Mouse (Mus musculus): Measurements from ENCODE around the gene Pitpnc1. TPM values are rescaled to one million over a fixed set of nuclear protein-coding genes. Genes with fewer than 3 reads are reported as not detected.
A peak's percentile ranks its signal among the peaks of the same experiment; 100 is the strongest.

Pitpnc1 gene
- polyA plus RNA-seq, 1 experiment from 2014 or later, result 36.1 TPM

DNA sequence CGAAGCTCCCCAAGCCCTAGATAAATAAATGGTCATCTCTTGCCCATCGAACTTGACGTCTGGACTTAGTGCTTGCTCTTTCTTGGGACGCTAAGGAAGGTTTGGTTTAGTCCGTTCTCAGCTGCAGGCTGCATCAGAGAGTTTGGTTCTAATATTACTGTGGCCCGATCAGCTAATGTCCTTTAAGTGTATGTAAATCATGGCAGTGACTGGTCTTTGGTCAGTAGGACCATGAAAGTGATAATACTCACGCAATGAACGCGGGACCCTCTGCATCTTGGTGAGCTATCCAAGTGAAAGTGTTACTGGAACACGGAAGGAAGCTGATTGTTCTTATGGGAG is 9.3 kb upstream of the Pitpnc1 start:
- Histone ChIP-seq H3K27ac (peak overlapping the region; percentile 59), H3K4me3 (peak overlapping the region; percentile 97)
- no peak for ATAC-seq

DNA sequence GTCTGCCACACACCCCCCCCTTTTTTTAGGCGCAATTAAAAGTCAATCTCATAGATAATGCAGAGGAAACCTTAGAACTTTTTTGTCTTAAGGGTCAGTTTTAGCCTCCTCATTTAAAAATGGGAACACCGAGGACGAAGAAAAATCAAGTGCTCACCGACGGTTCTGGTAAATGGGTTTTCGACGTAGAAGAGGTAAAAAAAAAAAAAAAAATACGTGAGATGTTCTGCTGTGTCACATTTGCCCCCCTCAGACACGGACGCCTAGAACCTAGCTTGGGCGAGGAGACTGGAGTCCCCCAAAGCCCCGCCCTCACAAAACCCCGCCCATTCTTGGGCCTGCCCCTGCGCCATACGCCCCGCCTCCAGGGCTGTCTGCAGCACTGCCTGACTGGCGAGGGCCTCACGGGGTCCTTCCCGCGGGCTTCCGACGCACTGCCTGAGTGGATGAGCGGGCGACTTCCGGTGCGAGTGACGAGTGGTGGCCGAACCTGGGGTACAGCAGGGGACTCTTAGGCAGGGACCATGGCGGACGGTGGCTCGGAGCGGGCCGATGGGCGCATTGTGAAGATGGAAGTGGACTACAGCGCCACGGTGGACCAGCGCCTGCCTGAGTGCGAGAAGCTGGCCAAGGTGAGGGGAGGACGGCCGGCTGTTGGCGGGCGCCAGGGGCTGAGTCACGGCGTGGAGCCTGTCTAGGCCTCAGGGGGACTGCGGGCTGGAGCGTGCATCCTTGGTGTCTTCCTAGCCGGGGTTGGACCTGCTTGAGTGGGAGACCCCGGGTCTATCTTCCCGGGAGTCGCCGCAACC is 8.8 kb upstream of the Pitpnc1 start, which contains the start of gene Psmd12:
Gene Psmd12, plus strand, starts transcription at position 432 of the 809 bp plus-strand sequence.
- 0 out of 2 replicates have a peak, but pooled peaks cover 3% of the 10 kb centered on the region for H3K36me3 ChIP-seq (ENCODE audit: poor library complexity, severe bottlenecking)
- H3K9ac ChIP-seq, result peak within 1 kb of the TSS; percentile 97
- peak within 1 kb of the TSS; percentile 59 for H3K27ac ChIP-seq
- H3K4me2 ChIP-seq, result peak within 1 kb of the TSS; percentile 99
- H3K27me3 ChIP-seq, result no peaks in the 10 kb centered on the region
- WGBS, result under 1% methylated on average over 51 of the region's 51 CpGs
- no peaks in the 10 kb centered on the region for H3K9me3 ChIP-seq (replicated peaks)
- peak; percentile 100 for ATAC-seq
- peak within 1 kb of the TSS; percentile 97 for H3K4me3 ChIP-seq
- H3K4me1 ChIP-seq, result peaks cover 19% of the 10 kb centered on the region

More for the DNA sequence above, 9.3 kb upstream of the Pitpnc1 start:
- peak overlapping the region; percentile 99 for H3K4me2 ChIP-seq
- no peaks in the 10 kb centered on the region for H3K9me3 ChIP-seq (replicated peaks)
- H3K4me1 ChIP-seq, result peaks cover 19% of the 10 kb centered on the region
- H3K9ac ChIP-seq, result peak overlapping the region; percentile 97
- no peaks in the 10 kb centered on the region for H3K27me3 ChIP-seq
- peaks cover 5% of the 10 kb centered on the region; the same call in 1 of the 2 replicates for H3K36me3 ChIP-seq (ENCODE audit: poor library complexity, severe bottlenecking)
- WGBS, result 2% methylated on average over 10 of the region's 10 CpGs

DNA sequence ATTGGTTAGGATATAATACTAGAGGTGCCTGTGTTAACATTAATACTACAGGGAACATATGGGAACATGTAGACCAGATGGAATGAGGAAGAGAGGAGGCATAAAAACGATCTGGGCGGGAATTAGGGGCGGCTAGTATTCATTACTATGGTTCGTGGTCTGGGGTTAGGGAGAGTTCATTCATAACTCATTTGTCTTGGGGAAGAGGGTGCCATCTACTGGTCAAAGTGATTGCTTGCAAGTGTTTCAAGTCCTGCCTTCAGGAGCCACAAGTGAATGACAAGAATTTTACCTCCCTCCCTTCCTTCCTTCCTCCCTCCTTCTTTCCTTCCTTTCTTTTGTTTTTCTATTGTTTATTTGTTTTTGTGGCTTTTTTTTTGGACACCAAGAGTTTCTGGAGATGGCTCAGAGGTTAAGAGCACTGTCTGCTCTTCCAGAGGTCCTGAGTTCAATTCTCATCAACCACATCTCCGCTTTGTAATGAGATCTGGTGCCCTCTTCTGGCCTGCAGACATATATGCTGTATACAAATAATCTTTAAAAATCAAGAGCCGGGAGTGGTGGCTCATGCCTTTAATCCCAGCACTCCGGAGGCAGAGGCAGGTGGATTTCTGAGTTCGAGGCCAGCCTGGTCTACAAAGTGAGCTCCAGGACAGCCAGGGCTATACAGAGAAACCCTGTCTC is 2.8 kb upstream of the Pitpnc1 start:
- no peak overlapping the region for H3K27ac ChIP-seq
- H3K4me3 ChIP-seq, result no peak overlapping the region
- H3K4me2 ChIP-seq, result no peak overlapping the region
- peaks cover 17% of the 10 kb centered on the region for H3K4me1 ChIP-seq
- no peak for ATAC-seq
- no peaks in the 10 kb centered on the region for H3K36me3 ChIP-seq (ENCODE audit: poor library complexity, severe bottlenecking)
- no peak overlapping the region for H3K9ac ChIP-seq
- no peaks in the 10 kb centered on the region for H3K9me3 ChIP-seq (replicated peaks)
- WGBS, result 25% methylated on average over 8 of the region's 8 CpGs
- no peaks in the 10 kb centered on the region for H3K27me3 ChIP-seq

DNA sequence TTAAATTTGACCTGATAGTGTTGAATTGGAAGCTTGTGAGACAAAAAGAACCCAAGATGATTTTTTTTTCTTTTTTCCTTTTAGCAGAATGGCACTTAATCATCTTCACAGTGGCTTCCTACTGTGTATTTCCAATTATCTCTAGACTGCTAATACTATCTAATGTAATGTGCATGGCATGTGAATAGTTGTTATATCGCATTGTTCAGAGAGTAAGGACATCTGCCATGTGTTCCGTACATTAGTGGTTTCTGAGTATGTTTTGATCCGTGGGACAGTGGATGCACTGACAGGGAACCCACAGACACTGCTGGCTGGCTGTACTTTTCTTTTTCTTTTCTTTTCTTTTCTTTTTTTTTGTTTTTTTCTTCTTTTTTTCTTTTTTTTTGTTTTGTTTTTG is 1.8 kb upstream of the Pitpnc1 start:
- Histone ChIP-seq H3K36me3 (ENCODE audit: poor library complexity, severe bottlenecking) (no peaks in the 10 kb centered on the region), H3K9me3 (replicated peaks) (no peaks in the 10 kb centered on the region)
- WGBS, result 88% methylated on average over 3 of the region's 3 CpGs

DNA sequence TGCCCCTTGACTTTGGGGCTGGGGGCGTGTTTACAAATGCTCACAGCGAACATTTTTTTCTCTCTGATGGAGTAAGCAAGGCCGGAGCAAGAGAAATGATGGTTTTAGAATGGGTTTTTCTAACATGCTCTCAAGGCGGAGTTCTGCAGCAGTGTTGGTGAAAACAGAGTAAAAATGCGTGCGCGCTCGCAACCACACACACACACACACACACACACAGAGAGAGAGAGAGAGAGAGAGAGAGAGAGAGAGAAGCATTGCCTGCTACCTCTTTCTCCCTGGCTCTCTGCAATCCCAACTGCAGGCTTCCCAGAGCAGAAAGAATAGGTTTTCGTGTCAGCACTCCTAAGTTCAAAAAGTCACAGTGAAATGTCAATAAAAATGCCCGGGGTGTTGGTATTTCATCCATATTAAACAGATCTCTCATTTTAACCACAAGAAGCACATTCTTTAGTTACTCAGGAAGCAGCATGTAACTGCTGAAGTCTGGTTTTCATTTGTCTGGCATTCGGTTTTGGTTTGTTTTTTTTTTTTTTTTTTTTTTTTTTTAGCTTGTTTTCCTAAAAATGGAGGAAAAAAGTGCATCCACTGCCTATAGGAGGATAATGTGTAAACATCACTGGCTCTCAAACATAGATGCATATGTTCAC is 697 bp upstream of the Pitpnc1 start:
- Histone ChIP-seq H3K27me3 (no peaks in the 10 kb centered on the region), H3K4me1 (peaks cover 35% of the 10 kb centered on the region), H3K4me3 (peak overlapping the region; percentile 88), H3K4me2 (peak overlapping the region; percentile 74), H3K9ac (peak overlapping the region; percentile 92; the same call in 1 of the 2 replicates), H3K27ac (peak overlapping the region; percentile 91), H3K36me3 (ENCODE audit: poor library complexity, severe bottlenecking) (no peaks in the 10 kb centered on the region), H3K9me3 (replicated peaks) (no peaks in the 10 kb centered on the region)
- WGBS, result 7% methylated on average over 11 of the region's 11 CpGs
- ATAC-seq, result no peak

More for the DNA sequence above, 1.8 kb upstream of the Pitpnc1 start:
- no peak overlapping the region for H3K4me2 ChIP-seq
- H3K27ac ChIP-seq, result no peak overlapping the region
- no peak overlapping the region for H3K9ac ChIP-seq
- no peak overlapping the region for H3K4me3 ChIP-seq
- ATAC-seq, result no peak
- H3K4me1 ChIP-seq, result peaks cover 24% of the 10 kb centered on the region
- no peaks in the 10 kb centered on the region for H3K27me3 ChIP-seq

DNA sequence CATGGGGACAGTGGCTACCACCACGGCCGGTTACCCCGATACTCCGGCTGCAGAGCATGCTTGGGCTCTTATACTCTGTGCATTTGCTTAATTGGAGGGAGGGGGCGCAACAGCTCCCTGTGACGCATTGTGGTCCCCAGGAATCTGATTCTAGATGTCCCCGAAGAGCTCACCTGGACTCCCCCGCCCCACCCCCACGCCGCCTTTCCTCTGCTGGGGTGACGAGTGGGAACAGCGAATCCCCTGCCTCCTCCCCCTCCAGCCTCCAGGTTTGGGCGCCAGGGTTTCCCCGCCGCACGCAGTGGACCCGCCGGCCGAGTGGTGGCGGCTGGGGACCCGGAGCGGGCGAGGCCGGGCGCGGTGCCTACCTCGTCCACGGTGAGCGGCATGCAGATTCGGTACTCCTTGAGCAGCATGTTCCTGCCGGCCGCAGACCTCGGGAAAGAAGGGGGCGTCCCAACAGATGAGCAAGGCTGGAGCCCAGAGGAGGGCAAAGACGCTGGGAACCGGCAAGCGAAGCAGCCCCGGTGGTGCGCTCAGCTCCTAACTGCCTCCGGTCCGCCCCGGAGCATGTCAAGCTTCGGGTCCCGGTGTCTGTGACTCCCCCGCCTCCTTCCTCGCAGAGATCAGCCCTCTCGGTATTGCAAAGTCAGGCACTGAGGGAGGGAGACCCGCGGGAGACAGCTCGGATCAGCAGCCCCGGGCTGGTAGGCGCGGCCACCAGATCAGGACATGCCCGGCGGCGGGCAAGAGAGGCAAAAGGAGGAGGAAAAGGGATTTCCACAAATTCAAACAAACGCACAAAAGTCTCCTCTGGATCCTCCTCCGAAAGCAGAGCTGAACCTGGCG is 752 bp downstream of the Pitpnc1 start:
- peak overlapping the region; percentile 91 for H3K27ac ChIP-seq
- no peaks in the 10 kb centered on the region for H3K27me3 ChIP-seq
- WGBS, result under 1% methylated on average over 59 of the region's 59 CpGs
- H3K4me1 ChIP-seq, result peaks cover 35% of the 10 kb centered on the region
- peak overlapping the region; percentile 88 for H3K4me3 ChIP-seq
- H3K36me3 ChIP-seq (ENCODE audit: poor library complexity, severe bottlenecking), result no peaks in the 10 kb centered on the region
- H3K9me3 ChIP-seq (replicated peaks), result no peaks in the 10 kb centered on the region
- peak; percentile 57 for ATAC-seq
- peak overlapping the region; percentile 92 for H3K9ac ChIP-seq
- peak overlapping the region; percentile 74 for H3K4me2 ChIP-seq

- 1% methylated on average over 29 of the region's 38 CpGs for WGBS
- peak overlapping the region; percentile 92 for H3K9ac ChIP-seq
- H3K4me1 ChIP-seq, result peaks cover 37% of the 10 kb centered on the region
- H3K36me3 ChIP-seq (ENCODE audit: poor library complexity, severe bottlenecking), result 0 out of 2 replicates have a peak, but pooled peaks cover 2% of the 10 kb centered on the region
- ATAC-seq, result peak; percentile 89
- H3K4me3 ChIP-seq, result peak overlapping the region; percentile 88
- peak overlapping the region; percentile 74 for H3K4me2 ChIP-seq
- H3K27me3 ChIP-seq, result no peaks in the 10 kb centered on the region
- peak overlapping the region; percentile 91 for H3K27ac ChIP-seq
- no peaks in the 10 kb centered on the region for H3K9me3 ChIP-seq (replicated peaks)
Observed at GRCm38 (mm10) chr11:107469031-107469522, 1.4 kb downstream of the Pitpnc1 start.

- WGBS, result 18% methylated on average over 16 of the region's 16 CpGs
- H3K4me3 ChIP-seq, result peak overlapping the region; percentile 88
- no peaks in the 10 kb centered on the region for H3K9me3 ChIP-seq (replicated peaks)
- H3K4me2 ChIP-seq, result peak overlapping the region; percentile 74
- peak overlapping the region; percentile 91 for H3K27ac ChIP-seq
- 0 out of 2 replicates have a peak, but pooled peaks have one; percentile 0 for ATAC-seq
- H3K27me3 ChIP-seq, result no peaks in the 10 kb centered on the region
- H3K36me3 ChIP-seq (ENCODE audit: poor library complexity, severe bottlenecking), result 0 out of 2 replicates have a peak, but pooled peaks cover 4% of the 10 kb centered on the region
- peak overlapping the region; percentile 92 for H3K9ac ChIP-seq
- peaks cover 38% of the 10 kb centered on the region for H3K4me1 ChIP-seq
Observed at GRCm38 (mm10) chr11:107468252-107469030, 2.1 kb downstream of the Pitpnc1 start.

GRCm38 (mm10) chr11:107466611-107467391 is 3.7 kb downstream of the Pitpnc1 start:
- WGBS, result 80% methylated on average over 6 of the region's 6 CpGs
- ATAC-seq, result no peak
- H3K9me3 ChIP-seq (replicated peaks), result no peaks in the 10 kb centered on the region; the same call in 1 of the 2 replicates

GRCm38 (mm10) chr11:107465969-107466368 is 4.5 kb downstream of the Pitpnc1 start:
- H3K4me2 ChIP-seq, result no peak overlapping the region
- no peak for ATAC-seq
- H3K9me3 ChIP-seq (replicated peaks), result no peaks in the 10 kb centered on the region; the same call in 1 of the 2 replicates
- no peak overlapping the region for H3K4me3 ChIP-seq
- no peak overlapping the region for H3K9ac ChIP-seq
- 86% methylated on average over 1 of the region's 1 CpGs for WGBS
- H3K27me3 ChIP-seq, result no peaks in the 10 kb centered on the region
- no peak overlapping the region for H3K27ac ChIP-seq
- H3K4me1 ChIP-seq, result peaks cover 27% of the 10 kb centered on the region
- 0 out of 2 replicates have a peak, but pooled peaks cover 9% of the 10 kb centered on the region for H3K36me3 ChIP-seq (ENCODE audit: poor library complexity, severe bottlenecking)

More at GRCm38 (mm10) chr11:107466611-107467391, 3.7 kb downstream of the Pitpnc1 start:
- no peak overlapping the region for H3K27ac ChIP-seq
- H3K9ac ChIP-seq, result no peak overlapping the region
- peaks cover 33% of the 10 kb centered on the region for H3K4me1 ChIP-seq
- 0 out of 2 replicates have a peak, but pooled peaks cover 9% of the 10 kb centered on the region for H3K36me3 ChIP-seq (ENCODE audit: poor library complexity, severe bottlenecking)
- no peaks in the 10 kb centered on the region for H3K27me3 ChIP-seq
- H3K4me3 ChIP-seq, result no peak overlapping the region
- peak overlapping the region; percentile 5; the same call in 1 of the 2 replicates for H3K4me2 ChIP-seq
